Mouse (Mus musculus) erythroblast, embryonic 14.5 days (primary cell): ENCODE data around the gene Gadd45g. TPM values are rescaled to one million over a fixed set of nuclear protein-coding genes. Genes with fewer than 3 reads are reported as not detected.

Experiments used
- H3K27me3 ChIP-seq: 2 replicates; pipeline ENCODE4 v1.6.1; 2012; ENCODE audit warnings: inconsistent platforms; ENCODE audit not compliant: control insufficient read depth
- H3K36me3 ChIP-seq: 2 replicates; pipeline ENCODE4 v1.6.1; 2012; ENCODE audit warnings: mild to moderate bottlenecking, inconsistent platforms; ENCODE audit not compliant: control insufficient read depth
- H3K4me1 ChIP-seq: 2 replicates; pipeline ENCODE4 v1.6.1; 2012; ENCODE audit warnings: inconsistent platforms; ENCODE audit not compliant: control insufficient read depth
- H3K4me3 ChIP-seq: replicated peaks from 2 replicates; pipeline ENCODE3; 2012; ENCODE audit warnings: moderate library complexity, mild to moderate bottlenecking, inconsistent platforms
- H3K9me3 ChIP-seq: 2 replicates; pipeline ENCODE4 v1.6.1; 2012; ENCODE audit warnings: low read length, inconsistent platforms, mixed read lengths; ENCODE audit not compliant: control insufficient read depth
- GATA1 ChIP-seq: IDR thresholded peaks from 2 replicates; pipeline ENCODE4 v1.6.1; 2012; ENCODE audit warnings: low read length, inconsistent platforms, mixed read lengths
- TAL1 ChIP-seq: IDR thresholded peaks from 3 replicates; pipeline ENCODE4 v1.6.1; 2012; ENCODE audit warnings: low read length, inconsistent platforms, mixed read lengths
- polyA plus RNA-seq: library from polyadenylated mRNA; stranded (reverse); fragments of >175 nt; gene quantifications from 2 replicates; pipeline ENCODE4 v1.2.3, GENCODE M21; 2012

Gadd45g gene
- polyA plus RNA-seq, 1 experiment = 11.5 TPM

DNA sequence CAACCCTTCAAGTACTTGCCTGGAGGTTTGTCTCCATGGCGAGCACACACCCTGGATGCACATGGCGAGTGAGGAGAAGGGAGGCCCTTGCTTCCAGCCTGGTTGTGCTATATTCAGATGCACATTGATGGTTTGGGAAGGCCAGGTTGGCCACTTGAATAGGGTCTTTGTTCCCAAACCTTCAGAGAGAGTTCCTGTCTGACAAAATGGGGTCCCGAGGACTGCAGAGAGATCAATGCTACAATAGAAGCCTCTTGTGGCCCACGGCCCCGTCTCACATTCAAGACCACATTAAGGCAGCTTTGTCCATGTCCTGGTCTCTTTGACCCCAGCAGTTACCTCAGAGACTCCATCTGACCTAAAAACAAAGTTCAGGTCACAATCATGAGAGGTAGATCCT is 27.3 kb downstream of the Gadd45g start:
- Histone ChIP-seq H3K4me1 (no peaks in the 10 kb centered on the region), H3K9me3 (no peaks in the 10 kb centered on the region), H3K27me3 (no peaks in the 10 kb centered on the region), H3K4me3 (no peak overlapping the region), H3K36me3 (no peaks in the 10 kb centered on the region)
- TF ChIP-seq GATA1 = no peak
- no peak for TF ChIP-seq TAL1

- no peak for TF ChIP-seq GATA1
- peaks cover 5% of the 10 kb centered on the region; the same call in 1 of the 2 replicates for H3K27me3 ChIP-seq
- H3K9me3 ChIP-seq = no peaks in the 10 kb centered on the region
- no peak overlapping the region for H3K4me3 ChIP-seq
- H3K4me1 ChIP-seq = no peaks in the 10 kb centered on the region; the same call in 1 of the 2 replicates
- no peaks in the 10 kb centered on the region for H3K36me3 ChIP-seq
Observed at GRCm38 (mm10) chr13:51876131-51876530, 29.7 kb downstream of the Gadd45g start.

- Histone ChIP-seq H3K27me3 (peaks cover 8% of the 10 kb centered on the region), H3K4me1 (peaks cover 7% of the 10 kb centered on the region)
- no peak for TF ChIP-seq GATA1
- no peak for TF ChIP-seq TAL1
Observed at GRCm38 (mm10) chr13:51878806-51879205, 32.3 kb downstream of the Gadd45g start.

DNA sequence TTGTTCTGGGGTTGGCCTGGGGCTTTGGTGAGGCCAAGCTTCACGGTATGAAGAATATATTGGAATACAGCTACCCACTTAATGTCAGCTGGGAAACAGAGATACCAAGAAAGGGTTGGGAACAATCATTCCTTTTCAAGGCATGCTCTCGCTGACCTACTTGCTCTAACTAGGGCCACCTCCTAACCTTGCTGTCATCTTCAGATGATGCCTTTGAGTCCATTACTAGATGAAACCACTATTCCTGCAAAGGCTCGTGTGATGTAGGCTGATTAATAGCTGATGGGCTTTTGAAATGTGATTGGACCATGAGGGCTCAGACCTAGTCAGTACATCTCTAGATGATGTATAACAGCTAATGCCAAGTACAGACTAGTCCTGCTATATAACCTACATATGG is 33.1 kb downstream of the Gadd45g start:
- H3K27me3 ChIP-seq = peaks cover 8% of the 10 kb centered on the region
- TF ChIP-seq TAL1 (no peak), GATA1 (no peak)
- H3K4me1 ChIP-seq = peaks cover 15% of the 10 kb centered on the region
- H3K4me3 ChIP-seq = no peak overlapping the region
- no peaks in the 10 kb centered on the region for H3K36me3 ChIP-seq
- no peaks in the 10 kb centered on the region for H3K9me3 ChIP-seq

More at GRCm38 (mm10) chr13:51878806-51879205, 32.3 kb downstream of the Gadd45g start:
- no peak overlapping the region for H3K4me3 ChIP-seq
- H3K36me3 ChIP-seq = no peaks in the 10 kb centered on the region
- no peaks in the 10 kb centered on the region for H3K9me3 ChIP-seq

GRCm38 (mm10) chr13:51880019-51880418 is 33.5 kb downstream of the Gadd45g start:
- peaks cover 8% of the 10 kb centered on the region for H3K27me3 ChIP-seq
- no peaks in the 10 kb centered on the region for H3K9me3 ChIP-seq
- TF ChIP-seq TAL1 = no peak
- TF ChIP-seq GATA1 = no peak
- no peaks in the 10 kb centered on the region for H3K36me3 ChIP-seq
- no peak overlapping the region for H3K4me3 ChIP-seq
- peaks cover 15% of the 10 kb centered on the region for H3K4me1 ChIP-seq

- H3K9me3 ChIP-seq = no peaks in the 10 kb centered on the region
- H3K4me3 ChIP-seq = no peak overlapping the region
- H3K4me1 ChIP-seq = peaks cover 15% of the 10 kb centered on the region
- no peaks in the 10 kb centered on the region for H3K36me3 ChIP-seq
- no peak for TF ChIP-seq GATA1
- no peak for TF ChIP-seq TAL1
- H3K27me3 ChIP-seq = peaks cover 8% of the 10 kb centered on the region
Observed at GRCm38 (mm10) chr13:51881271-51882128, 35.0 kb downstream of the Gadd45g start.

DNA sequence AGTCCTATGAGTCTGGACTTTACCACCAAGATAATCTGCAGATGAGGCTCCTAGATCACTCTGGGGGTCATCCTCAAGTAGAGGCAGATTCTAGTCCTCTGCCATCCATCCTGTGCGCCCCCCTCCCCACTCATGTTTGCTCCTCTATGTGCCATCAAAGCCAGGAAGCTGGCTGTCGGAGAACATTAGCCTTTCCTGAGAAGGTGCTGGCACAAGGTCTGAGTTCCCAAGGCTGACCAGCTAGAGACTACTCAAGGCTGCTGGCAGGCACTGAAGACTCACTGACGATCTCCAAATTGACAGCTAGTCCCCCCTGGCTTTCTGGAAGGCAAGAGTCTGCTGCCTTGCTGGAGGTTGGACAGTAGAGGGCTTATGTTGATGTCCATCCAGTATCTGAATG is 35.7 kb downstream of the Gadd45g start:
- Histone ChIP-seq H3K9me3 (no peaks in the 10 kb centered on the region), H3K36me3 (no peaks in the 10 kb centered on the region), H3K4me1 (peaks cover 15% of the 10 kb centered on the region), H3K4me3 (no peak overlapping the region), H3K27me3 (peaks cover 8% of the 10 kb centered on the region)
- TF ChIP-seq TAL1 (no peak), GATA1 (no peak)

GRCm38 (mm10) chr13:51884250-51884649 is 37.8 kb downstream of the Gadd45g start:
- peaks cover 8% of the 10 kb centered on the region for H3K27me3 ChIP-seq
- peaks cover 15% of the 10 kb centered on the region for H3K4me1 ChIP-seq

DNA sequence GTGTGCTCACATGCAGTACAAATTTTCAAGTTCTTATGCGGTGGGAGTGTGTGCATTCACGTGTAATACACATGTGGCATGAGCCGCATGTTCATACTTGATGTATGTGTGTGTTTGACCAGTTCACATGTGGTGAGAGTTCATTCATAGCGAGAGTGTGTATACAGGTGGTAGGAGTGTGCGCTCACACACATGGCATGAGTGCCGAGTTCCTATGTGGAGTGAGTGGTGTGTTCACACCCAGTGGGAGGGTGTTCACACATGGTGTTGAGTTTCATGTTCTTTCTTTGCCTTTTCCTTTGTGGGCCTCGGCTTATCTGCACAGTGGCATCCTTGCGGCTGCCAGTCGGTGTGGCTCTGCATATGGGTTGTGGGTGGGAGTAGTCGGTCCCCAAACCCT is 39.1 kb downstream of the Gadd45g start:
- Histone ChIP-seq H3K36me3 (no peaks in the 10 kb centered on the region), H3K4me3 (no peak overlapping the region), H3K4me1 (peaks cover 15% of the 10 kb centered on the region), H3K9me3 (no peaks in the 10 kb centered on the region), H3K27me3 (peaks cover 8% of the 10 kb centered on the region)
- TF ChIP-seq TAL1 (no peak), GATA1 (no peak)

More at GRCm38 (mm10) chr13:51884250-51884649, 37.8 kb downstream of the Gadd45g start:
- Histone ChIP-seq H3K9me3 (no peaks in the 10 kb centered on the region), H3K4me3 (no peak overlapping the region), H3K36me3 (no peaks in the 10 kb centered on the region)
- TF ChIP-seq GATA1 (no peak), TAL1 (no peak)

- H3K9me3 ChIP-seq = no peaks in the 10 kb centered on the region
- H3K4me1 ChIP-seq = peaks cover 15% of the 10 kb centered on the region
- no peaks in the 10 kb centered on the region for H3K36me3 ChIP-seq
- no peak for TF ChIP-seq TAL1
- TF ChIP-seq GATA1 = no peak
- H3K27me3 ChIP-seq = peaks cover 3% of the 10 kb centered on the region
- H3K4me3 ChIP-seq = no peak overlapping the region
Observed at GRCm38 (mm10) chr13:51886085-51886484, 39.6 kb downstream of the Gadd45g start.
